Mouse (Mus musculus): ENCODE measurements at regions not wholly inside any gene's neighbourhood (a gene's known extent, or its start where the extent isn't known, plus 50 kb on each side); places are given as distances from the start of the nearest gene placed in this dataset.

- no peak for DNase-seq (ENCODE audit: low spot score in 2 of 2)
These were observed 359.4 kb upstream of the Cdh11 start for GRCm38 (mm10) chr8:103144835-103145234.

- no peak for DNase-seq (ENCODE audit: low spot score in 2 of 2)
These were observed 362.6 kb upstream of the Cdh11 start for GRCm38 (mm10) chr8:103148013-103148412.

- no peak for DNase-seq (ENCODE audit: low spot score in 2 of 2)
These were observed 363.0 kb upstream of the Cdh11 start for GRCm38 (mm10) chr8:103148447-103148846.

- no peak for DNase-seq (ENCODE audit: low spot score in 2 of 2)
These were observed 381.3 kb upstream of the Cdh11 start for GRCm38 (mm10) chr8:103166623-103167316.

GRCm38 (mm10) chr8:103173313-103173712 is 387.9 kb upstream of the Cdh11 start:
- no peak for DNase-seq (ENCODE audit: low spot score in 2 of 2)

GRCm38 (mm10) chr8:103173803-103174429 is 388.5 kb upstream of the Cdh11 start:
- DNase-seq (ENCODE audit: low spot score in 2 of 2), result no peak

GRCm38 (mm10) chr8:103180661-103181060 is 395.2 kb upstream of the Cdh11 start:
- no peak for DNase-seq (ENCODE audit: low spot score in 2 of 2)

- no peak for DNase-seq (ENCODE audit: low spot score in 2 of 2)
These were observed 403.5 kb upstream of the Cdh11 start for GRCm38 (mm10) chr8:103188720-103189498.

- DNase-seq (ENCODE audit: low spot score in 2 of 2), result no peak
These were observed 412.8 kb upstream of the Cdh11 start for GRCm38 (mm10) chr8:103198251-103198650.

GRCm38 (mm10) chr8:103199696-103200615 is 414.5 kb upstream of the Cdh11 start:
- DNase-seq (ENCODE audit: low spot score in 2 of 2), result no peak

GRCm38 (mm10) chr8:103203710-103204109 is 418.3 kb upstream of the Cdh11 start:
- DNase-seq (ENCODE audit: low spot score in 2 of 2), result no peak

- no peak for DNase-seq (ENCODE audit: low spot score in 2 of 2)
These were observed 429.2 kb upstream of the Cdh11 start for GRCm38 (mm10) chr8:103214606-103215005.

GRCm38 (mm10) chr8:103230741-103231475 is 445.5 kb upstream of the Cdh11 start:
- no peak for DNase-seq (ENCODE audit: low spot score in 2 of 2)

- DNase-seq (ENCODE audit: low spot score in 2 of 2), result no peak
These were observed 448.9 kb upstream of the Cdh11 start for GRCm38 (mm10) chr8:103234374-103234773.

- no peak for DNase-seq (ENCODE audit: low spot score in 2 of 2)
These were observed 450.2 kb upstream of the Cdh11 start for GRCm38 (mm10) chr8:103235614-103236013.

- DNase-seq (ENCODE audit: low spot score in 2 of 2), result no peak
These were observed 453.1 kb upstream of the Cdh11 start for GRCm38 (mm10) chr8:103238456-103238970.

GRCm38 (mm10) chr8:103244169-103244568 is 458.7 kb upstream of the Cdh11 start:
- no peak for DNase-seq (ENCODE audit: low spot score in 2 of 2)

GRCm38 (mm10) chr8:103244658-103245057 is 459.2 kb upstream of the Cdh11 start:
- DNase-seq (ENCODE audit: low spot score in 2 of 2), result no peak

GRCm38 (mm10) chr8:103245864-103246263 is 460.4 kb upstream of the Cdh11 start:
- no peak for DNase-seq (ENCODE audit: low spot score in 2 of 2)

- DNase-seq (ENCODE audit: low spot score in 2 of 2), result no peak
These were observed 475.8 kb upstream of the Cdh11 start for GRCm38 (mm10) chr8:103261236-103261635.

GRCm38 (mm10) chr8:103270035-103270434 is 484.6 kb upstream of the Cdh11 start:
- no peak for DNase-seq (ENCODE audit: low spot score in 2 of 2)

Data from spleen, postnatal 36 days (tissue).